Comparison of ENCODE assay signal across 10 mouse cellular contexts in genomic region chr8:110006312-110007023, GRCm38 (mm10). TPM values are rescaled to one million over a fixed set of nuclear protein-coding genes. Genes with fewer than 3 reads are reported as not detected.
A peak's percentile ranks its signal among the peaks of the same experiment; 100 is the strongest.
DNase-seq lines count a peak whose midpoint lies in the region; ATAC-seq lines count a peak whose summit lies in the region.
"Had no signal": no experiment of that assay in that cellular context is flagged by ENCODE, and none has a peak within 500 bp of the region (broad histone marks: within the 10 kb centered on the region; RNA-seq: fewer than 3 reads in every experiment).

No protein-coding gene starts in this region.

- H3K4me3 ChIP-seq in forebrain, embryonic 12.5 days (replicated peaks) = no peak overlapping the region
- H3K4me3 ChIP-seq in forebrain, embryonic 10.5 days = no peak overlapping the region
- no peak overlapping the region for H3K4me3 ChIP-seq in midbrain, embryonic 13.5 days (replicated peaks)
- H3K4me3 ChIP-seq in liver, embryonic 11.5 days (ENCODE audit: low read depth, low read length) = no peak overlapping the region
- H3K4me3 ChIP-seq: liver, embryonic 15.5 days had no signal

- no peak for DNase-seq in forebrain, embryonic 10.5 days (ENCODE audit: extremely low spot score, low spot score)
- DNase-seq in ES-CJ7 (ENCODE audit: low read depth, low spot score) = peak; percentile 22
- DNase-seq in frontal cortex, postnatal 36 days (ENCODE audit: low spot score in 2 of 2) = peak; percentile 25 to 34
- DNase-seq in heart, postnatal 10 days = no peak
- no peak for DNase-seq in liver, embryonic 11.5 days (ENCODE audit: low spot score)
- DNase-seq: gastrocnemius, postnatal 14 days had no signal

- 56% methylated on average over 16 of the region's 17 CpGs for WGBS in forebrain, embryonic 12.5 days
- 70% methylated on average over 17 of the region's 17 CpGs for WGBS in forebrain, embryonic 10.5 days
- 46% methylated on average over 17 of the region's 17 CpGs for WGBS in midbrain, embryonic 13.5 days
- WGBS in liver, embryonic 11.5 days = 59% methylated on average over 17 of the region's 17 CpGs

- H3K27me3 ChIP-seq in forebrain, embryonic 12.5 days = no peaks in the 10 kb centered on the region
- H3K27me3 ChIP-seq in forebrain, embryonic 10.5 days (ENCODE audit: poor library complexity, severe bottlenecking) = no peaks in the 10 kb centered on the region
- H3K27me3 ChIP-seq in midbrain, embryonic 13.5 days = no peaks in the 10 kb centered on the region
- H3K27me3 ChIP-seq in liver, embryonic 11.5 days (replicated peaks; ENCODE audit: control insufficient read depth, insufficient read depth, low read length) = no peaks in the 10 kb centered on the region
- H3K27me3 ChIP-seq: liver, embryonic 15.5 days had no signal

- intact Hi-C loops in heart, postnatal 10 days (cut with DNase I) = no loop called here

- H3K4me2 ChIP-seq in forebrain, embryonic 12.5 days = no peak overlapping the region
- peak overlapping the region; percentile 22; the same call in 1 of the 2 replicates for H3K4me2 ChIP-seq in midbrain, embryonic 13.5 days (replicated peaks)
- H3K4me2 ChIP-seq in liver, embryonic 11.5 days = no peak overlapping the region
- H3K4me2 ChIP-seq: liver, embryonic 15.5 days had no signal

- no peak overlapping the region for H3K9ac ChIP-seq in forebrain, embryonic 12.5 days
- no peak overlapping the region for H3K9ac ChIP-seq in midbrain, embryonic 13.5 days (replicated peaks)
- no peak overlapping the region for H3K9ac ChIP-seq in liver, embryonic 11.5 days (ENCODE audit: low read depth, low read length)
- H3K9ac ChIP-seq: liver, embryonic 15.5 days had no signal

- H3K36me3 ChIP-seq in forebrain, embryonic 12.5 days (replicated peaks) = no peaks in the 10 kb centered on the region
- no peaks in the 10 kb centered on the region for H3K36me3 ChIP-seq in forebrain, embryonic 10.5 days (replicated peaks)
- H3K36me3 ChIP-seq in midbrain, embryonic 13.5 days = no peaks in the 10 kb centered on the region
- no peaks in the 10 kb centered on the region for H3K36me3 ChIP-seq in liver, embryonic 11.5 days (ENCODE audit: control insufficient read depth, insufficient read depth, low read length)
- H3K36me3 ChIP-seq: liver, embryonic 15.5 days had no signal

- peaks cover 9% of the 10 kb centered on the region; the same call in 1 of the 2 replicates for H3K4me1 ChIP-seq in forebrain, embryonic 12.5 days
- peaks cover 12% of the 10 kb centered on the region for H3K4me1 ChIP-seq in forebrain, embryonic 10.5 days
- peaks cover 9% of the 10 kb centered on the region for H3K4me1 ChIP-seq in midbrain, embryonic 13.5 days (replicated peaks)
- no peaks in the 10 kb centered on the region for H3K4me1 ChIP-seq in liver, embryonic 11.5 days (replicated peaks; ENCODE audit: control insufficient read depth, insufficient read depth, low read length)
- H3K4me1 ChIP-seq: liver, embryonic 15.5 days had no signal

- H3K27ac ChIP-seq in forebrain, embryonic 12.5 days = no peak overlapping the region
- H3K27ac ChIP-seq in forebrain, embryonic 10.5 days = no peak overlapping the region
- H3K27ac ChIP-seq in midbrain, embryonic 13.5 days = peak overlapping the region; percentile 68
- H3K27ac ChIP-seq in liver, embryonic 11.5 days (ENCODE audit: low read depth, low read length) = no peak overlapping the region
- H3K27ac ChIP-seq: liver, embryonic 15.5 days had no signal

- no peaks in the 10 kb centered on the region for H3K9me3 ChIP-seq in forebrain, embryonic 12.5 days
- H3K9me3 ChIP-seq in forebrain, embryonic 10.5 days = no peaks in the 10 kb centered on the region
- no peaks in the 10 kb centered on the region for H3K9me3 ChIP-seq in midbrain, embryonic 13.5 days
- no peaks in the 10 kb centered on the region for H3K9me3 ChIP-seq in liver, embryonic 11.5 days (ENCODE audit: control insufficient read depth, low read length)
- H3K9me3 ChIP-seq: liver, embryonic 15.5 days had no signal

- ATAC-seq in forebrain, embryonic 12.5 days (ENCODE audit: low FRiP score) = peak; percentile 71; the same call in 1 of the 2 replicates
- peak; percentile 92 for ATAC-seq in midbrain, embryonic 13.5 days
- ATAC-seq in erythroid progenitor cell, adult 5-6 weeks (replicated peaks; ENCODE audit: low FRiP score, poor library complexity, severe bottlenecking) = no peak
- ATAC-seq in liver, embryonic 11.5 days (replicated peaks; ENCODE audit: low FRiP score) = no peak

RNA-seq across cellular contexts. Expression of gene Tat, which starts 16.2 kb away (rescaled TPM):
- polyA plus RNA-seq in forebrain, embryonic 12.5 days (2016; fragmentation: Nextera tagmentation; extraction: Ambion mirVana) = not detected in 2 replicates
- polyA plus RNA-seq in forebrain, embryonic 10.5 days (2016; fragmentation: Nextera tagmentation; extraction: Ambion mirVana) = not detected in 2 replicates
- not detected in 2 replicates for polyA plus RNA-seq in midbrain, embryonic 13.5 days (2015; fragmentation: Nextera tagmentation; extraction: Ambion mirVana)
- total RNA-seq in erythroid progenitor cell, adult 5-6 weeks (2015; ENCODE audit: low replicate concordance) = not detected in 2 replicates
- not detected in 2 replicates for total RNA-seq in erythroid progenitor cell, adult 5-6 weeks (2017; ENCODE audit: low replicate concordance)
- total RNA-seq in heart, postnatal 10 days (2021) = under 1 TPM; 0.12 to 0.31 TPM
- polyA plus RNA-seq in liver, embryonic 11.5 days (2014; fragmentation: Nextera tagmentation; extraction: Ambion mirVana) = 0.22 TPM in 1 of 2 replicates, not detected in the other
- total RNA-seq: gastrocnemius, postnatal 14 days had no signal

RNA-seq across cellular contexts. Expression of gene Chst4, which starts 33.1 kb away (rescaled TPM):
- not detected in 2 replicates for polyA plus RNA-seq in forebrain, embryonic 12.5 days (2016; fragmentation: Nextera tagmentation; extraction: Ambion mirVana)
- not detected in 2 replicates for polyA plus RNA-seq in forebrain, embryonic 10.5 days (2016; fragmentation: Nextera tagmentation; extraction: Ambion mirVana)
- not detected in 2 replicates for polyA plus RNA-seq in midbrain, embryonic 13.5 days (2015; fragmentation: Nextera tagmentation; extraction: Ambion mirVana)
- not detected in 2 replicates for total RNA-seq in erythroid progenitor cell, adult 5-6 weeks (2015; ENCODE audit: low replicate concordance)
- total RNA-seq in erythroid progenitor cell, adult 5-6 weeks (2017; ENCODE audit: low replicate concordance) = not detected in 2 replicates
- 1 to 10 TPM; 4.4 TPM for total RNA-seq in heart, postnatal 10 days (2021)
- not detected in 2 replicates for polyA plus RNA-seq in liver, embryonic 11.5 days (2014; fragmentation: Nextera tagmentation; extraction: Ambion mirVana)
- total RNA-seq: gastrocnemius, postnatal 14 days had no signal
- polyA plus RNA-seq: liver, embryonic 15.5 days had no signal

RNA-seq across cellular contexts. Expression of gene Marveld3, which starts 44.5 kb away (rescaled TPM):
- polyA plus RNA-seq in forebrain, embryonic 12.5 days (2016; fragmentation: Nextera tagmentation; extraction: Ambion mirVana) = 1.6 and 1.7 TPM in 2 replicates
- 0.90 and 0.99 TPM in 2 replicates for polyA plus RNA-seq in forebrain, embryonic 10.5 days (2016; fragmentation: Nextera tagmentation; extraction: Ambion mirVana)
- polyA plus RNA-seq in midbrain, embryonic 13.5 days (2015; fragmentation: Nextera tagmentation; extraction: Ambion mirVana) = 1.1 and 1.3 TPM in 2 replicates
- not detected in 2 replicates for total RNA-seq in erythroid progenitor cell, adult 5-6 weeks (2015; ENCODE audit: low replicate concordance)
- total RNA-seq in erythroid progenitor cell, adult 5-6 weeks (2017; ENCODE audit: low replicate concordance) = not detected in 2 replicates
- under 1 TPM; 0.27 to 0.55 TPM for total RNA-seq in heart, postnatal 10 days (2021)
- 0.15 and 0.17 TPM in 2 replicates for polyA plus RNA-seq in liver, embryonic 11.5 days (2014; fragmentation: Nextera tagmentation; extraction: Ambion mirVana)

Comparison
In these comparisons a context has a peak if more than half of its experiments do, and no peak if none do; other contexts are left out.
1. ATAC-seq: peak in forebrain, embryonic 12.5 days (single experiment) and midbrain, embryonic 13.5 days (single experiment); none in erythroid progenitor cell, adult 5-6 weeks (single experiment) and liver, embryonic 11.5 days (single experiment).
2. DNase-seq: peak in ES-CJ7 (single experiment) and frontal cortex, postnatal 36 days (2 of 2); none in forebrain, embryonic 10.5 days (single experiment), heart, postnatal 10 days (0 of 2) and liver, embryonic 11.5 days (single experiment).